Mouse (Mus musculus) spleen, adult 2 months (tissue): ENCODE measurements around the gene Ebpl. TPM values are rescaled to one million over a fixed set of nuclear protein-coding genes. Genes with fewer than 3 reads are reported as not detected.
"Not testable (repeated sequence)": the region's sequence is repeated elsewhere in the genome, so short reads cannot be mapped to it uniquely, and the experiment has no call there.

Experiments used
- DNase-seq, 2 experiments: peaks; one replicate each; pipeline versions ENCODE4 v3.0.0 to v3.0.0-alpha.2; 2012 to 2021; ENCODE audit warnings: low spot score in 2 of 2, low read depth in 1 of 2
- H3K27ac ChIP-seq: fragments of 200-500 bp; 2 replicates; pipeline ENCODE4 v1.5.1; 2012; ENCODE audit warnings: low read length, inconsistent platforms; ENCODE audit not compliant: insufficient read depth
- H3K27me3 ChIP-seq: fragments of 200-500 bp; 2 replicates; pipeline ENCODE4 v1.6.1; 2012; ENCODE audit warnings: mild to moderate bottlenecking, moderate library complexity, low read length, inconsistent platforms; ENCODE audit not compliant: control insufficient read depth, insufficient read depth
- H3K36me3 ChIP-seq: fragments of 200-500 bp; 2 replicates; pipeline ENCODE4 v1.6.1; 2012; ENCODE audit warnings: mild to moderate bottlenecking, low read length, inconsistent platforms; ENCODE audit not compliant: control insufficient read depth, insufficient read depth
- H3K4me1 ChIP-seq: fragments of 200-500 bp; 2 replicates; pipeline ENCODE4 v1.6.1; 2011; ENCODE audit warnings: inconsistent platforms; ENCODE audit not compliant: control insufficient read depth, insufficient read depth, insufficient read length
- H3K4me3 ChIP-seq: fragments of 200-500 bp; 2 replicates; pipeline ENCODE4 v1.5.1; 2011; ENCODE audit warnings: mild to moderate bottlenecking, inconsistent platforms; ENCODE audit not compliant: insufficient read depth, insufficient read length; ENCODE audit errors: extremely low read depth
- CTCF ChIP-seq: fragments of 200-500 bp; IDR thresholded peaks from 2 replicates; pipeline ENCODE4 v1.5.1; 2011; ENCODE audit warnings: mild to moderate bottlenecking, inconsistent platforms; ENCODE audit not compliant: insufficient read depth, insufficient read length, insufficient replicate concordance; ENCODE audit errors: extremely low read depth
- POLR2A ChIP-seq: fragments of 200-500 bp; IDR thresholded peaks from 2 replicates; pipeline ENCODE4 v1.6.1; 2011; ENCODE audit warnings: low read depth, low read length, inconsistent platforms
- WGBS: fragments of 180-500 bp; shearing (Covaris S2); methylation state at CpG from one replicate; pipeline ENCODE4 v1.1.7; 2018; 5-methylcytosine and 5-hydroxymethylcytosine counted together
- polyA plus RNA-seq: library from polyadenylated mRNA; depleted of rRNA; stranded (reverse); fragments of >200 nt; gene quantifications from 2 replicates; pipeline ENCODE4 v1.2.3, GENCODE M21; 2012

The Ebpl gene
- polyA plus RNA-seq, 1 experiment: 1.1 TPM

DNA sequence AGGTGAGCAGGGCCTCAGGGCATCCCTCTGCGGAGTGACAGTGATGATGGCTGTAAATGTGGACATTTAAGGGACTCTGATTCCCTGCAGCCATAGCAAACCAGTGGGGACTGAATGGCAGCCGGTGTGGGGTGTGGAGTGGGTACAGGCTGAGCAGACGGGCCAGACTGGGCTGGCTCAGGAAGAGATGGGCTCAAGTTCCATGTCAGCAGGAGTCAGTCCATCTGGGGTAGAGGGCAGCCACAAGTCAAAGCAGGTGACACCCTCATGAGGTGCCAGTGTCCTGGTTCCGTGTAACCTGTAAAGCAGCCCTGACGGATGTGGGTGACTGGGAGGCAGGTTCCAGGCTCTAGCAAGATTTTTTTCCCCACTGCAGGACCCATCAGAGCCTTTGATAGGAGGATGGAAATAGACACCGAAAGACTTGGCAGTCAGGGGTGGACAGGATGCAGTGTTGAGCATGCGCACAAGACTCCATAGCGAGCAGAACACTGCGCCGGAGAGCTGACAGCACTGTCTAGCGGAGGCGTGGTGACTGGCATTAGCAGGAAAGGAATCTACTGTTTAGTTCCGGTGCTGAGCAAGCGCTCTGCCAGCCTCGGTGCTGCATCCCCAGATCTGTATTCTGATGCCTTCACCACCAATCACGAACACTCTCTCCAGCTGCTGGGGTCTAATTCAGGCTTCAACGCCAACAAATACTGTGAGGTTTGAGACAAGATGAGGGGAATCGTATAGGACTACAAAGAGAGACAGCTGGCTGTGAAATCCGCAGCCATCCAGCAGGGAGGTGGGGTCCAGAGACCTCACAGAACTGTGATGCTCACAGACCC is 32.4 kb downstream of the Ebpl start:
- Histone ChIP-seq H3K4me3 (peak overlapping the region; percentile 6; the same call in 1 of the 2 replicates), H3K4me1 (peaks cover 3% of the 10 kb centered on the region; the same call in 1 of the 2 replicates)
- peak; percentile 46 to 53 for DNase-seq

DNA sequence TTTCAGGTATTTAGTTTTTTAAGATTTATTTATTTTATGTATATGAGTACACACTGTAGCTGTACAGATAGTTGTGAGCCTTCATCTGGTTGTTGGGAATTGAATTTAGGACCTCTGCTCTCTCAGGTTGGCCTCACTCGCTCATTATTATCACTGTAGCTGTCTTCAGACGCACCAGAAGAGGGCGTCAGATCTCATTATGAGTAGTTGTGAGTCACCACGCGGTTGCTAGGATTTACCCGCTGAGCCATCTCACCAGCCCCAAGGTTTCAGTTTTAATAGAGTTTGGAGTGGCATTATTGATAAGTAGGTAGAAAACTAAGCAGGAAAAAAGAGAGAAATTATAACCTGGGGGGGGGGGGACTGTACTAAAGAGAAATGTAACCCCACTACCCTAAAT is 33.2 kb downstream of the Ebpl start:
- H3K4me1 ChIP-seq, DNase-seq, H3K27me3 ChIP-seq, H3K36me3 ChIP-seq, H3K4me3 ChIP-seq, H3K27ac ChIP-seq: not testable (repeated sequence)
- WGBS: 67% methylated on average over 6 of the region's 6 CpGs

More for the DNA sequence above, 32.4 kb downstream of the Ebpl start:
- Histone ChIP-seq H3K27ac (no peak overlapping the region), H3K36me3 (no peaks in the 10 kb centered on the region), H3K27me3 (no peaks in the 10 kb centered on the region)
- WGBS: 47% methylated on average over 19 of the region's 19 CpGs
- no peak for TF ChIP-seq POLR2A
- TF ChIP-seq CTCF: no peak

DNA sequence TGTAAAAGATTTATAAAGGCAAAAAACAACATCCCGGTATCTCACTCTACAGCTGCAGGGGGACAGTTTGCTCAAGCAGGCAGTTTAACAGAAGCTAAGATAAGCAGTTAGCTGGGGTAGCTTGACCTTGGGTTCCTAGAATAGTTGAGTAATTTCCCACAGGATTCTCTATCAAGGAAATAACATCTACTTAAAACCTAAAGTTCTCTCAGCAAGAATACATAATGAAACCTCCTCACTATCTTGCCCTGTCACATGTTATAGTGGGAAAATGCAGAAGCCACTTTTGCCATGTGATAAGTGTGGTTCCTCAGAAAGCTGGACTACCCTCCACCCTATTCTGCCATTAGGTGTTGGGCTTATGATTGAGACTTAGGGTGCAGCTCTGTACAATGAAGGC is 37.5 kb downstream of the Ebpl start:
- TF ChIP-seq CTCF (no peak), POLR2A (no peak)
- 91% methylated on average over 1 of the region's 1 CpGs for WGBS
- DNase-seq: no peak

DNA sequence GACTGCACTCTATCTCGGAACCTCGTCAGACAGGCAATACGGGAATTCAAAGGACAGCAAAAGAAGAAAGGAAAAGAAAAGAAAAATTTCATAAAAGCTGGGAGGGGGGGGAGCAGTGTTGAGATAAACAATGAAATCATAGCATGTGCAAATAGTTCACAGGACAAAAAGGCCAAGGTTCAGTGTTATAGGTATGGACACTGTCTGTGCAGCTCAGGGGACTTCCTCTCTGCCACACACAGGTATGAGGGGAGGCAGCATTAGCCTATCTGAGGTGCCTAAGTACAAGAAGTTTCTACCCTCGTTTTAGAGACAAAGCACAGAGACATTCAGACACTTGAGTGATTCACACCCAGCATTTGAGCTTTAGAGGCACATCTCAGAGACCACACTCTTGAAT is 39.0 kb downstream of the Ebpl start:
- Histone ChIP-seq H3K36me3 (no peaks in the 10 kb centered on the region), H3K27ac (no peak overlapping the region), H3K27me3 (no peaks in the 10 kb centered on the region), H3K4me1 (no peaks in the 10 kb centered on the region), H3K4me3 (no peak overlapping the region)
- WGBS: 81% methylated on average over 4 of the region's 4 CpGs
- DNase-seq: no peak
- TF ChIP-seq CTCF: no peak
- TF ChIP-seq POLR2A: no peak

More for the DNA sequence above, 37.5 kb downstream of the Ebpl start:
- H3K27ac ChIP-seq: no peak overlapping the region
- no peaks in the 10 kb centered on the region for H3K36me3 ChIP-seq
- H3K4me1 ChIP-seq: no peaks in the 10 kb centered on the region
- no peak overlapping the region for H3K4me3 ChIP-seq
- H3K27me3 ChIP-seq: no peaks in the 10 kb centered on the region

DNA sequence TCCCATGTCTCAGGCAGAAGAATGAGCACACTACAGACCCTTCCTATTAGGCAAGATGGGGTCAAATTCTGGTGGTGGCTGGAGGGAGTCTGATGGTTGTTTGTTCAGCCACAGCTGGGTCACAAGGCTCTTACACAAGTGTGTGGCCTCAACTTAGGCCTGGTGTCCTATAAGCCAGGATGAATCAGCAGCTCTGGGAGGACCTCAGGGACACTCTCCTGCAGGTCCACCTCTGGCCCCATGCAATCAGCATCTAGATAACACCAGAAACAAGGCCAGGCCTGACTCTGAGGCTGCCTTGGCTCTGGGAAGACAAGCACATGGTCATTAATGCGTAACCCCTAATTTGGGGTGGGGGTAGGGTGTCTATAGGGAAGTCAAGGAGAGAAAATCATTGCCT is 39.5 kb downstream of the Ebpl start:
- no peak for DNase-seq
- 81% methylated on average over 1 of the region's 1 CpGs for WGBS
- H3K4me1 ChIP-seq: no peaks in the 10 kb centered on the region
- H3K27me3 ChIP-seq: no peaks in the 10 kb centered on the region
- H3K27ac ChIP-seq: no peak overlapping the region
- TF ChIP-seq CTCF: no peak
- no peak for TF ChIP-seq POLR2A
- H3K4me3 ChIP-seq: no peak overlapping the region
- H3K36me3 ChIP-seq: no peaks in the 10 kb centered on the region

DNA sequence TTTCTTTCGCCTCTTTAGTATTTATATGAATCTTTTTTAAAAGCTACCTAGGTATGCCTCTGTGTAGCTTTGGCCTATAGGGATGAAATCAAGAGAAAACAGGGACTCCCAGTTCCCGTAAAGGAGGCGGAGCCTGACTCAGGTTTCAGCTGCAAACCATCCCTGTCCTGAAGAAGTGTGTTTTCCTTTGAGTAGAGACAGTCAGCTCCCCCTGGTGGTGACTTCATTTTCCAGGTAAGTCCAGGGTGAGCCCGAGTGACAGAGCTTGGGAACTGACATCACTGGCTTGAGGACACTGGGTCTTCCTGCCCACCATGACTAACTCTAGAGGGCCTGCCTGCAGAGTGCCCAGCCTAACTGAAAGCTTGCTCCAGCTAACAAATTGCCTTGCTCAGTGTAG is 43.4 kb downstream of the Ebpl start:
- 47% methylated on average over 4 of the region's 4 CpGs for WGBS

DNA sequence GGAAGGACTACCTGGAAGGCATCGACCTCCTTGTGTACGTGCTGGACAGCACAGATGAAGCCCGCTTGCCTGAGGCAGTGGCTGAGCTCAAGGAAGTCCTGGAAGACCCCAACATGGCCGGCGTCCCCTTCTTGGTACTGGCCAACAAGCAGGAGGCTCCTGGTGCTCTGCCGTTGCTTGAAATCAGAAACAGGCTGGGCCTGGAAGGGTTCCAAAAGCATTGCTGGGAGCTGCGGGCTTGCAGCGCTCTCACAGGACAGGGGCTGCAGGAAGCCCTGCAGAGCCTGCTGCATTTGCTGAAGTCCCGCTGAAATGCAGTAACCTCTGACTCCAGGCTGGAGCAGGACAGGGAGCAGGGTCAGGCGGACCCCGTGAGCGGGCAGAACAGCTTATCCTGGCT is 49.3 kb downstream of the Ebpl start:
- no peak overlapping the region for H3K27ac ChIP-seq
- DNase-seq: no peak
- H3K27me3 ChIP-seq: no peaks in the 10 kb centered on the region
- TF ChIP-seq CTCF (no peak), POLR2A (no peak)
- peaks cover 7% of the 10 kb centered on the region; the same call in 1 of the 2 replicates for H3K4me1 ChIP-seq
- H3K36me3 ChIP-seq: no peaks in the 10 kb centered on the region
- no peak overlapping the region for H3K4me3 ChIP-seq
- WGBS: 19% methylated on average over 12 of the region's 12 CpGs

More for the DNA sequence above, 43.4 kb downstream of the Ebpl start:
- Histone ChIP-seq H3K4me3 (no peak overlapping the region), H3K4me1 (no peaks in the 10 kb centered on the region), H3K27me3 (no peaks in the 10 kb centered on the region), H3K36me3 (no peaks in the 10 kb centered on the region), H3K27ac (no peak overlapping the region)
- DNase-seq: peak; percentile 7 to 31
- TF ChIP-seq CTCF (peak; percentile 44; the same call in 1 of the 2 replicates), POLR2A (no peak)
